In the genomic region with DNA sequence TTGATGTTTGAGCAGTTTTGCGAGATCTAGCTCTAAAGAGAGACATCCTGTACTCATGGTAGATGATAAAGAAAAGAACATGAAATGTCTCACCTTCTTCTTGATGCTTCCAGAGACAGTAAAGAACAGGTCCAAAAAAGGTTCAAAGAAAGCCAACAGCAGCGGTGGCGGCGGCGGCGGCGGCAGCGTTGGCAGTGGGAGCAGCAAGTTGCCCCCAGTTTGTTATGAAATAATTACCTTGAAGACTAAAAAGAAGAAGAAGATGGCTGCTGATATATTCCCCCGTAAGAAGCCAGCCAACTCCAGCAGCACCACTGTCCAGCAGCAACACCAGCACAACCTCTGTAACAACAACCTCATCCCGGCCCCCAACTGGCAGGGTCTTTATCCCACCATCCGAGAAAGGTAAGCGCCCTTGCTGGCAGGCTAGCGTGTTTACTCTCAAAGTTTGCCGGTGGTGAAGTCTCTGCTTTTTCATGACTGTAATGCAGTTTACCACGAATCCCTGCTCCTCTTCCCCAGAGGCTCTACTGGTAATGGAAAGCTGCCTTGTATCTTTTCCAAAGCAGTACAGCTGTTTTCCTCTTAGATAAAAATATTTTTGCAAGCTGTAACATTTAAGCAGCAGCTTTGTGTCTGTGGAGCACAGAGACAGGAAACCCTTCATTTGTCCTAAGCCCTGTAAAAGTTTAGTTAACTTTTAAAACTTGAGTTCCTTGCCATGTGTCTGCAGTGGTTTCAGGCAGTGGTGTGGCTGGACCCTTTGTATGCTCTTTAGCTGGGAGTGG, we compare ENCODE assay signal across 8 mouse cellular contexts. TPM values are rescaled to one million over a fixed set of nuclear protein-coding genes. Genes with fewer than 3 reads are reported as not detected.
DNase-seq lines count a peak whose midpoint lies in the region; ATAC-seq and TF ChIP-seq lines count a peak whose summit lies in the region.

No protein-coding gene starts in this region.

- no peak overlapping the region; the same call in 1 of the 2 replicates for H3K9ac ChIP-seq in embryonic facial prominence, embryonic 11.5 days (replicated peaks; ENCODE audit: low read length)
- H3K9ac ChIP-seq in liver, postnatal 0 days (replicated peaks), result peak overlapping the region; percentile 30

- no peaks in the 10 kb centered on the region; the same call in 1 of the 2 replicates for H3K36me3 ChIP-seq in embryonic facial prominence, embryonic 11.5 days (replicated peaks; ENCODE audit: control insufficient read depth, insufficient read depth, low read depth, low read length)
- peaks cover 32% of the 10 kb centered on the region for H3K36me3 ChIP-seq in hindbrain, embryonic 10.5 days
- no peaks in the 10 kb centered on the region for H3K36me3 ChIP-seq in liver, postnatal 0 days (replicated peaks; ENCODE audit: insufficient read depth, low read length)

- H3K27ac ChIP-seq in embryonic facial prominence, embryonic 11.5 days (replicated peaks; ENCODE audit: low read depth, low read length), result no peak overlapping the region
- peak overlapping the region; percentile 56; the same call in 1 of the 2 replicates for H3K27ac ChIP-seq in hindbrain, embryonic 10.5 days
- peak overlapping the region; percentile 51; the same call in 1 of the 2 replicates for H3K27ac ChIP-seq in liver, postnatal 0 days (ENCODE audit: low read depth)

- H3K27me3 ChIP-seq in embryonic facial prominence, embryonic 11.5 days (ENCODE audit: control insufficient read depth, insufficient read depth, low read length), result no peaks in the 10 kb centered on the region
- no peaks in the 10 kb centered on the region for H3K27me3 ChIP-seq in hindbrain, embryonic 10.5 days (ENCODE audit: insufficient read depth, poor library complexity, severe bottlenecking)
- no peaks in the 10 kb centered on the region for H3K27me3 ChIP-seq in liver, postnatal 0 days (ENCODE audit: insufficient read depth, low read length)

- peaks cover 3% of the 10 kb centered on the region; the same call in 1 of the 2 replicates for H3K4me1 ChIP-seq in embryonic facial prominence, embryonic 11.5 days (ENCODE audit: control insufficient read depth, insufficient read depth, low read length)
- H3K4me1 ChIP-seq in hindbrain, embryonic 10.5 days (replicated peaks), result peaks cover 45% of the 10 kb centered on the region
- peaks cover 5% of the 10 kb centered on the region for H3K4me1 ChIP-seq in liver, postnatal 0 days (ENCODE audit: insufficient read depth)

- no peak for TF ChIP-seq EP300 in liver, postnatal 0 days (IDR thresholded peaks at IDR 0.05; ENCODE audit: low read depth)

- H3K4me3 ChIP-seq in embryonic facial prominence, embryonic 11.5 days (ENCODE audit: low read depth, low read length), result peak overlapping the region; percentile 25; the same call in 1 of the 2 replicates
- H3K4me3 ChIP-seq in hindbrain, embryonic 10.5 days, result peak overlapping the region; percentile 38; the same call in 1 of the 2 replicates
- H3K4me3 ChIP-seq in liver, postnatal 0 days (ENCODE audit: low read depth, low read length), result peak overlapping the region; percentile 39

- H3K9me3 ChIP-seq in embryonic facial prominence, embryonic 11.5 days (replicated peaks; ENCODE audit: control insufficient read depth, low read length), result no peaks in the 10 kb centered on the region
- H3K9me3 ChIP-seq in hindbrain, embryonic 10.5 days, result no peaks in the 10 kb centered on the region
- no peaks in the 10 kb centered on the region for H3K9me3 ChIP-seq in liver, postnatal 0 days (ENCODE audit: low read length)

- peak; percentile 39 for DNase-seq in gastrocnemius, adult 18-20 months (ENCODE audit: low spot score)
- DNase-seq in gastrocnemius, adult 8-10 months (ENCODE audit: low spot score in 2 of 2), result no peak
- no peak for DNase-seq in embryonic facial prominence, embryonic 11.5 days (ENCODE audit: low spot score)
- no peak for DNase-seq in hindbrain, embryonic 10.5 days (ENCODE audit: low spot score)
- no peak for DNase-seq in liver, postnatal 0 days
- DNase-seq in adrenal gland, adult 18-20 months (ENCODE audit: low spot score in 2 of 2), result no peak
- no peak for DNase-seq in urinary bladder, postnatal 25 days (ENCODE audit: low spot score)
- no peak for DNase-seq in yolk sac, embryonic 10.5 days (ENCODE audit: low spot score)

- no peak for ATAC-seq in embryonic facial prominence, embryonic 11.5 days (replicated peaks; ENCODE audit: insufficient number of reproducible peaks, low FRiP score, low TSS enrichment, low read depth)
- ATAC-seq in liver, postnatal 0 days, result no peak

- H3K4me2 ChIP-seq in embryonic facial prominence, embryonic 11.5 days (ENCODE audit: low read depth, low read length), result peak overlapping the region; percentile 32
- peak overlapping the region; percentile 68 for H3K4me2 ChIP-seq in liver, postnatal 0 days (ENCODE audit: low read depth, low read length)

- no peak for TF ChIP-seq CTCF in liver, postnatal 0 days (IDR thresholded peaks at IDR 0.05; ENCODE audit: low read depth)

- WGBS in embryonic facial prominence, embryonic 11.5 days, result 60% methylated on average over 15 of the region's 15 CpGs
- 67% methylated on average over 15 of the region's 15 CpGs for WGBS in hindbrain, embryonic 10.5 days
- WGBS in liver, postnatal 0 days (ENCODE audit: insufficient replicate concordance), result 68% methylated on average over 15 of the region's 15 CpGs

RNA-seq across cellular contexts. Expression of gene Btbd3, which starts 22.7 kb away (rescaled TPM):
- total RNA-seq in gastrocnemius, adult 18-20 months (2021), result 1 to 10 TPM; 9.5 to 9.7 TPM
- 1 to 10 TPM; 7.3 to 9.6 (median 8.1) TPM for total RNA-seq in gastrocnemius, adult 8-10 months (2022)
- polyA plus RNA-seq in embryonic facial prominence, embryonic 11.5 days (2014; fragmentation: Nextera tagmentation; extraction: Ambion mirVana), result 20.3 and 22.6 TPM in 2 replicates
- polyA plus RNA-seq in hindbrain, embryonic 10.5 days (2016; fragmentation: Nextera tagmentation; extraction: Ambion mirVana), result 13.8 and 18.3 TPM in 2 replicates
- 2.0 and 2.2 TPM in 2 replicates for polyA plus RNA-seq in liver, postnatal 0 days (2015; fragmentation: Nextera tagmentation; extraction: Ambion mirVana)
- 10 to 100 TPM; 16.2 to 21.8 TPM for total RNA-seq in adrenal gland, adult 18-20 months (2021)
